Mouse (Mus musculus) bone marrow, adult 2 months (tissue): ENCODE measurements around the gene Gpr142. TPM values are rescaled to one million over a fixed set of nuclear protein-coding genes. Genes with fewer than 3 reads are reported as not detected.

Source experiments
- H3K27ac ChIP-seq: fragments of 200-500 bp; 2 replicates; pipeline ENCODE4 v1.5.1; 2012; ENCODE audit warnings: low read depth, mild to moderate bottlenecking, control low read depth, inconsistent platforms, low read length; ENCODE audit not compliant: control insufficient read depth, poor library complexity, insufficient read depth
- H3K4me1 ChIP-seq: fragments of 200-500 bp; 2 replicates; pipeline ENCODE4 v1.6.1; 2011; ENCODE audit warnings: low read length; ENCODE audit not compliant: control insufficient read depth, insufficient read depth
- H3K4me3 ChIP-seq: fragments of 200-500 bp; replicated peaks from 2 replicates; pipeline ENCODE3; 2011; ENCODE audit warnings: mild to moderate bottlenecking, low read depth, low read length, control low read depth; ENCODE audit not compliant: control insufficient read depth
- CTCF ChIP-seq: fragments of 200-500 bp; IDR thresholded peaks from 2 replicates; pipeline ENCODE4 v1.5.1; 2011; ENCODE audit warnings: low read length, control low read depth; ENCODE audit not compliant: control insufficient read depth, insufficient read depth
- POLR2A ChIP-seq: fragments of 200-500 bp; IDR thresholded peaks from 2 replicates; pipeline ENCODE4 v1.6.1; 2011; ENCODE audit warnings: low read depth, mild to moderate bottlenecking, control low read depth, low read length, borderline replicate concordance; ENCODE audit not compliant: control insufficient read depth
- WGBS: fragments of 180-500 bp; shearing (Covaris S2); methylation state at CpG from one replicate; pipeline ENCODE4 v1.1.7; 2018; 5-methylcytosine and 5-hydroxymethylcytosine counted together
- polyA plus RNA-seq: library from polyadenylated mRNA; stranded (reverse); fragments of >200 nt; gene quantifications from 2 replicates; pipeline ENCODE4 v1.2.4, GENCODE M21; 2011; ENCODE audit warnings: low replicate concordance; ENCODE audit not compliant: missing spikeins, insufficient read depth, insufficient read length

The Gpr142 gene
- polyA plus RNA-seq, 1 experiment, result not detected

DNA sequence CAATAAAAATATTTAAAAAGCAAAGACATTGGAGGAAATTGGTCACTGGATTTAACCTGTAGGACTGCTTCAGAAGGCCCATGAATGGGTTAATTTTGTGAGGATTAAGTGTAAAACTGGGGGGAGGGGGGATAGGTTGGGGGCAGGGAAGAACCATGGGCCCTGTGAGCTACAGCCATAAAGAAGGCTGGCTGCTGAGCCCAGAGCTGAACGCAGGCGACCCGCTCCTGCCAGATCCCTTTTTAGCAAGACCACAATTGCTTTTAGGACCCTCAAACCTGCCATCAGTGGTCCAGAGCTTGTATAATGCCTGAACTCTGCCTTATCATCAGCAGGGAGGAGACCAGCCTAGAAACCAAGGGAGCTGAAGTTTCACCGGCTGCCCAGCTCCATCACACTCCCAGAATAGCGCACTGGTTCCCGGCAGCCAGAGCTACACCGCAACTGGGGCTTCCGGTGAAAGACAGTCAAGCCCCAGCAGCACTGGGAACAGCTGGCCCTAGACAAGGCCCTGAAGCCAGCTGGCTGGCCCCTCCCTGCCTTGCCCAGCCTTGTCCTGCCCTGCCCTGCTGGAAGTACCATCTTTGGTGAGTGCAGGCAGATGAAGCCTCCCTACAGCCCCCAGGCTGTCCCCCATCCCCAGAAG lies 45.2 kb downstream of the Gpr142 start:
- H3K4me1 ChIP-seq, result no peaks in the 10 kb centered on the region
- WGBS, result 20% methylated on average over 8 of the region's 8 CpGs

DNA sequence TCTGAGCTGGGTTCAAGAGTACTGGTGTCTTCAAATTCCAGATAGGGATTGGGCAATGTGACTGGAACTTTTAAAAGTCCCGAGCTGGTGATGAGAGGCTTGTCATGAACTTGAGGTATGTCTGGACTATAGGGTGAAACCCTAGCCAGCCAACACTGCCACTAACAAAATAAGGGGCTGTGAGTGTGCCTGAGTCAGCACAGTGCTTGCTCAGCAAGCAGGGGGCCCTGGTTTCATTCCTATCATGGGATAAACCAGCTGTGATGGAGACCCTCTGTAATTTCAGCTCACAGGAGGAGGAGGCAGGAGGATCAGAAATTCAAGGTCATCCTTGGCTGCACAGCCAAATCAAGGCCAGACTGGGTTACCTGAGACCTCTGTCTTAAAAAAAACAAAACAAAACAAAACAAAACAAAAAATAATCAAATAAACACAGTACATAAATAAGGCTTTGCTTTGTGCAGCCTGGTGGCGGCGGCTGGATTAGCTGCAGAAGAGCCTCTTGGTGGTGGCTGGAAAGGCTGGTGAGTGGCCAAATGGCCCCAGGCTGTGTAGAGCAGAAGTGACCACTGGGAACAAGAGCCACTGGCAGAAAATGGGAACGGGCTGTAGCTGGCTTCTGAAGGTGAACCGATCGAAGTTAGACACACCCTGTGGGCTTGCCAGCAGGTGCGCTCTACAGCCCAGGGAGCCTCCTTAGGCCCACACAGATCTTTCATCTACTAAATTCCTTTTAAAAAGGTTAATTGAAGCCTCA lies 45.9 kb downstream of the Gpr142 start:
- Histone ChIP-seq H3K27ac (no peak overlapping the region), H3K4me1 (no peaks in the 10 kb centered on the region), H3K4me3 (no peak overlapping the region)
- WGBS, result 76% methylated on average over 7 of the region's 7 CpGs
- no peak for TF ChIP-seq POLR2A
- TF ChIP-seq CTCF, result no peak

More for the DNA sequence above, 45.2 kb downstream of the Gpr142 start:
- Histone ChIP-seq H3K4me3 (no peak overlapping the region), H3K27ac (no peak overlapping the region; the same call in 1 of the 2 replicates)
- no peak for TF ChIP-seq CTCF
- no peak for TF ChIP-seq POLR2A

DNA sequence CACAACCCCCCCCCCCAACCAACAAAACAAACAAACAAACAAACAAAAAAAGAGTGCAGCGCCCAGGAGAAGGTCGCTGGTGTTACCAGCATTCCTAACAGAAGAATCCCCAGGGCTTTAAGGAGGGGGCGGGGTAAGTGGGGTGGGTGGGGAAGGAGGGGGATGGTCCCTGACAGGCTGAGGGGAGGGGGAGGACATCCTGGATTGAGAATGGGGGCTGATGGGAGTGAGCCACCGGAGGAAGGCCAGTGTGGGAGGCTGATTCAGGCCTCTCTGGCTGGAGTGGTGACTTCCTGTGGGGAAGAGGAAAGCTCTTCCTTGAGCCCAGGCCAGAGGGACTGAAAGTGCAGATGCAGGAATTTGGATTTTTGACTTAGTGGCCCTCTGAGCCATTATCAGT lies 47.6 kb downstream of the Gpr142 start:
- WGBS, result 88% methylated on average over 4 of the region's 4 CpGs
- TF ChIP-seq POLR2A (no peak), CTCF (no peak)
- Histone ChIP-seq H3K27ac (no peak overlapping the region), H3K4me3 (no peak overlapping the region), H3K4me1 (no peaks in the 10 kb centered on the region; the same call in 1 of the 2 replicates)

DNA sequence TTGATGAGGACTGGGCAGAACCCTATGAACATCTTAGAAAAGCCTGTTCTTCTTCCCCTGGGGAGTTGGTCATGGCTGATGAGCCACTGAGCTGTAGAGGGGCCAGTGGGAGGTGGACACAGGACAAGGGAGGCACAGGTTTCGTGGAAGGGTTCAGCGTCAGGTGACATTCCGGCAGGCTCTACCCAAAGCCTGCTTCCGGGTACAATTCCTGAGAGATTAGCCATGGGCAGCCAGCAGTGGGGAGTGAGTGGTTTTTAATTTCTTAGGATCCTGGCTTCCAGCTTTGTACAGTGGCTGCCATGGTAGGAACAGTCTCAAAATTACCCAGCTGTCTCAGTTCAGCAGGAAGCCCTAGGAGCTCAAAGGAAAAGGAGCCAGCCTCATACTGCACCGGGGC lies 48.3 kb downstream of the Gpr142 start:
- WGBS, result 88% methylated on average over 5 of the region's 5 CpGs
- H3K4me1 ChIP-seq, result no peaks in the 10 kb centered on the region; the same call in 1 of the 2 replicates

DNA sequence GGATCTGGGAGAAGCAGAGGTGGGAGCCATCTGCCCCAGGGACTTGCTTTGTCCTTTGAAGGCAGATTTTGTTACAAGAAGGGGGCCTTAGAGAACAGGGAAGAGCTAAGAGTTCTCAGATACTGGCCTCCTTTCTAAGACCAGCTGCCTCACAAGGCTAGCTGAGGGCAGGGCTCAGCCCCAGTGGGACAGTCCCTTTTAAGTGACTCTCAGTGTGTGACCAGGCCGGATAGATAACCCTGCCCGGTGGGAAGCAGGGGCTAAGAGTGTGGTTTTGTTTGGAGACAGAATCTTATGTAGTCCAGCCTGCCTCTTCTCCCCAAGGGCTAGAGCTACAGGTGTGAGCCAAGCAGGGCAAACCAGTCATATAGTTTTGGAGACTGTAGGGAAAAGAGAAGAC lies 50.8 kb downstream of the Gpr142 start:
- no peak overlapping the region for H3K4me3 ChIP-seq
- no peak overlapping the region for H3K27ac ChIP-seq
- 46% methylated on average over 2 of the region's 2 CpGs for WGBS
- no peaks in the 10 kb centered on the region; the same call in 1 of the 2 replicates for H3K4me1 ChIP-seq
- TF ChIP-seq CTCF (no peak), POLR2A (no peak)

More for the DNA sequence above, 48.3 kb downstream of the Gpr142 start:
- H3K27ac ChIP-seq, result no peak overlapping the region
- no peak overlapping the region for H3K4me3 ChIP-seq
- TF ChIP-seq CTCF, result no peak

DNA sequence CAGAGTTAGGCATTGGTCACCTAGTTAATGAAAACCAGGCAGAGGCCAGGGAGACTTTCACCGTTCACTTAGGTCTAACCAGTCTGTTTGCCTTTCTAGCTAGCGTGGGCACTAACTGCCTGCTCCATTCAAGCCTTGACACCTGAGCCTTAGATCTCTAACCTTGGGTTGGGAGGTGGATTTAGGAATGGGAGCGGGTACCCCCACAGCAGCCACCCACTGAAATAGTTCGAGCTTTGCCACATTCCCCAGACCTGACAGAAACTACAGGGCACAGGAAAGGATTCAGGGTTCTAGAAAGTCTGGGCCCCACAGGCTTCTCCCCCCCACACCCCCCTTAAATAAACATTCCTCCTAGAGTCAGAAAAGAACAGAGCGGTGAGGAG lies 51.3 kb downstream of the Gpr142 start:
- Histone ChIP-seq H3K4me1 (no peaks in the 10 kb centered on the region; the same call in 1 of the 2 replicates), H3K27ac (no peak overlapping the region)
- TF ChIP-seq POLR2A (no peak), CTCF (no peak)

DNA sequence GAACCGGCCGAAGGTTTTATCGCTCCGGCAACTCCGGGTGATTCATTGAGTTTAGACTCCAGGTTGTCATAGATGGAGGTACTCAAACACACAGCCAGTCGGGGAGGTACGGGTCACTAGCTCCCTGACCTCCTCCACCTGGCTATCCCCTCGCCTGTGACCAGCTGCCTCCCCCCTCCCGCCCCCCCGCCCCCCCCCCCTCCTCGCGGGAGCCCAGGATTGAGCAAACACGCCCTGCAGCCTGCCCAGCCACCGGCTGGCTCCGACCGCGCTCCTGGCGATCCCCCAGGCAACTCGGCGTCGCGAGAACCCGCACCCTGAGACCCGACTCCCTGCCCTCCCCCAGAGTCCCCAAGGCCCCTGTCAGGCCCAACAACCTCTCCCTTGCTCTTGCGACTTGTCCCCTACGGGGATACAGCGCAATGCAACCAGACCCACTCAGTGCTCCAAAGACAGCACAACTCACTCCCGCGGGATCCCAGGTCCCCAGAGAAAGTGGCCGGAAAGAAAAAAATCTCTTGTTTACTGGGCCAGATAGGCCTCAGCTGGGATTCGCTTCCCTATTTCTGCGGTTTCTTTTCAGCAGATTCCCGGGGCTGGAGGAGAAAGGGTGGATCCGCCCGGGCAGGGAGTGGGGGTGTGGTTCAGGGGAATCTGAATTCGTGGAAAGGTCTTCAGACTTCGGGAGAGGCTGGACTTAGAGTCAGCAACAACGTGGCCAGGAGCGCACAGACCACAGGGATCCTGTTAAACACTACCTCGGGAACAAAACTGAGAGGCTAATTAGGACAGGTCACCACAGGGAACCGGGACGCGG lies 51.9 kb downstream of the Gpr142 start, which contains the start of gene Gprc5c:
Gprc5c (plus strand) TSS at position 701 of the 817 bp plus-strand sequence.
- H3K4me3 ChIP-seq, result peak within 1 kb of the TSS; percentile 59
- H3K27ac ChIP-seq, result no peak within 1 kb of the TSS
- 3% methylated on average over 40 of the region's 43 CpGs for WGBS
- no peaks in the 10 kb centered on the region; the same call in 1 of the 2 replicates for H3K4me1 ChIP-seq
- TF ChIP-seq CTCF, result no peak
- TF ChIP-seq POLR2A, result no peak

More for the DNA sequence above, 51.3 kb downstream of the Gpr142 start:
- H3K4me3 ChIP-seq, result no peak overlapping the region
- 61% methylated on average over 5 of the region's 5 CpGs for WGBS

DNA sequence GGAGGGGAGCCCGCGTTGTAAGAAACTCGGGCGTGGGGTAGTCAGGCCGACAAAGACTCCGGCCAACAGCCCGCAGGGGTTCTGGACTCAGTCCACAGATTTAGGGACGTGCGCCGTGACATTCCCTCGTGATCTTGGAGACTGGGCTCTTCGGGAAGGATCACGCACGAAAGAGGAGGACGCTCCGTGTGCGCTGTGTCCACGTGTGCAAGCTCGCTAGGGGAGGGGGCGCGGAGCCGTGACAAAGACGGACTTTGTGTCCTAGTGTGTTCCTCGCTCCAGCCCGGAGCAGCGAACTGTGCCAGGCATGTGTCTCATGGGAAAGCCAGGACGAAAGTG lies 52.5 kb downstream of the Gpr142 start:
- Histone ChIP-seq H3K27ac (no peak overlapping the region), H3K4me1 (no peaks in the 10 kb centered on the region; the same call in 1 of the 2 replicates), H3K4me3 (peak overlapping the region; percentile 59)
- TF ChIP-seq POLR2A (no peak), CTCF (no peak)
- WGBS, result 2% methylated on average over 27 of the region's 27 CpGs
